Mouse (Mus musculus) myocyte (in vitro differentiated cells): Measurements from ENCODE around the gene Camkmt.

Experiments
- MAX ChIP-seq: IDR thresholded peaks from one replicate; pipeline ENCODE4 v1.6.1; 2011; ENCODE audit warnings: low read depth, mild to moderate bottlenecking, control low read depth
- TCF3 ChIP-seq: IDR thresholded peaks from one replicate; pipeline ENCODE4 v1.6.1; 2011; ENCODE audit warnings: low read depth, control low read depth; ENCODE audit not compliant: insufficient read length

GRCm38 (mm10) chr17:85484015-85484414 is 393.7 kb downstream of the Camkmt start:
- no peak for TF ChIP-seq MAX
- no peak for TF ChIP-seq TCF3
